Mouse (Mus musculus): ENCODE measurements around the gene Msh5. TPM values are rescaled to one million over a fixed set of nuclear protein-coding genes. Genes with fewer than 3 reads are reported as not detected.

Msh5 gene
- polyA plus RNA-seq (2012; rRNA removed) = 4.7 and 5.2 TPM in 2 replicates

DNA sequence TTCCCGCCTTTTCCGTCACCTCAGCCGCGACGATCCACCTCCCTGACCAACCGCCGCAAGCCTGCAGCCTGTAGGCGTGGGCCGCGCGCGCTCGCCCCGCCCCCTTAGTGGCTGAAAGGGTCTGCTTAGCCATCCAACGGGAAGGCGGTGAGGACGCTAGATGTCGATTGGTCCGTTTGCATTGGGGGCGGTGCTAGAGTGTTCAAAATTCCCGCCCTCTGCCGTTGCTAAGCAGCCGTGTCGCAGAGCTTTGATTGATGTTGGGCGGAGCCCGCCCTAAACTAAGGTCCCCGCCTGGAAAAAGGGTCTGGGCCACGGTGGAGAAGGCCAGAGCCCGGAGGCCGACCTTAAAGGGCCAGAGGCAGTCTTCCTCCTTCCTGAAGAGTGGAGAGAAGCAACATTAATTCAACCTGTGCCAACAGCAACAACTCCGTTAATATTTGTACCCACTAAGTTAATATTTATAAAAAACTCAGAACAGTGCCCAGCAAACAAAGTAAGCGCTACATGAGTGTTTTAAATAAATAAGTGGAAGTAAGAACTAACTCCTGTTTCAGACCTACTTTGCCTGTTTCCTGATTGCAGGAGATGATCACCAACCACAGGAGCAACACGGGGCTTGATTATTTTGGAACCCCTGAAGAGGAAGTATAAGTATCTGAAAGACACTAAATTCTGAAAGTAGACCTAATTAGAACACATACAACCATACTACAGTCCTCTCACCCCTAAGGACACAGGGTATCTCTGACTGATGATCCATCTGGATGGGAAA, at the start of gene Msh5:
TSS of gene Msh5 (minus strand) at position 65 of the 775 bp plus-strand sequence.
- no peak for DNase-seq (ENCODE audit: low read depth)

DNA sequence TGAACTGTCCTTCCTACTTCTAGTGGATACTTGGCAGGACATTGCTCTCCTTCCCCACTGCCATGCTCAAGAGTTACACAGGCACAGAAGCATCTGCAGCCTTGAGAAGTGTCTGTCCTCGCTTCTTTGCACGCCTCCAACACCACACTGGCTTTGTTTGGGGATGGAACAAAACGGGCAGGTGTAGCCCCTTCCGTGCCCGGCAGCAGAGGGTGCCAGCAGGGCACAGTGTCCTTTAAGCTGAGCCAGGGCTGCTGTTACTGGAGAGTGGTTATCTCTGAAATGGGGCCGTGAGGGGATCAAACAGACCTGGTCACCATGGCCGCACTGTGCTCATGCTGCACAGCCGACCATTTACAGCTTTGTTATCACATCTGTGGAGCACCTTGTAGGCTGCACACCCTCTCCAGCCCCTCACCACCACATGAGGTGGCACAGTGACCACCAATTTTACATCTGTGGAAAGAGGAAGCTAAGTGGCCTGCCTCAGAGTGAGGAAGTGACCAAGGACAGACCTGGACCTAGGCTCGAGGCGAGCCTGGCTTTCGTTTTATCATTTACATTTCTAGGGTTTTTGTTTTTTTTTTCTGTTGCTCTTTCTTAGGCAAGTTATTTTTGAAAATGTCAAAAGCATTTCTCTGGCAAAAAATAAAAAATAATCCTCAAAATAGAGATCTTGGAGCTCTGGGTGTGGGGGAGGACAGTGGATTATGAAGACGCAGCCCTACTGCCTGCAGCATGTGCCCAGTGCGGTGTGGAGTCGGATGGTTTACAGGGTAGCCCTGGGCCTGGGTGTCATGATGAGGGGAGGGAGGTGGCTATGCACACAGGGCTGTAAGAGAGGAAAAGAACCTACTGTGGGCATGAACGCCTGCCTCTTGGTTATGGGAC, 48.2 kb upstream of the Msh5 start:
- DNase-seq (ENCODE audit: low read depth) = no peak

- no peak for DNase-seq (ENCODE audit: low read depth)
Observed at GRCm38 (mm10) chr17:35092403-35093198, 46.1 kb upstream of the Msh5 start.

- DNase-seq (ENCODE audit: low read depth) = no peak
Observed at GRCm38 (mm10) chr17:35090166-35090932, 43.8 kb upstream of the Msh5 start.

DNA sequence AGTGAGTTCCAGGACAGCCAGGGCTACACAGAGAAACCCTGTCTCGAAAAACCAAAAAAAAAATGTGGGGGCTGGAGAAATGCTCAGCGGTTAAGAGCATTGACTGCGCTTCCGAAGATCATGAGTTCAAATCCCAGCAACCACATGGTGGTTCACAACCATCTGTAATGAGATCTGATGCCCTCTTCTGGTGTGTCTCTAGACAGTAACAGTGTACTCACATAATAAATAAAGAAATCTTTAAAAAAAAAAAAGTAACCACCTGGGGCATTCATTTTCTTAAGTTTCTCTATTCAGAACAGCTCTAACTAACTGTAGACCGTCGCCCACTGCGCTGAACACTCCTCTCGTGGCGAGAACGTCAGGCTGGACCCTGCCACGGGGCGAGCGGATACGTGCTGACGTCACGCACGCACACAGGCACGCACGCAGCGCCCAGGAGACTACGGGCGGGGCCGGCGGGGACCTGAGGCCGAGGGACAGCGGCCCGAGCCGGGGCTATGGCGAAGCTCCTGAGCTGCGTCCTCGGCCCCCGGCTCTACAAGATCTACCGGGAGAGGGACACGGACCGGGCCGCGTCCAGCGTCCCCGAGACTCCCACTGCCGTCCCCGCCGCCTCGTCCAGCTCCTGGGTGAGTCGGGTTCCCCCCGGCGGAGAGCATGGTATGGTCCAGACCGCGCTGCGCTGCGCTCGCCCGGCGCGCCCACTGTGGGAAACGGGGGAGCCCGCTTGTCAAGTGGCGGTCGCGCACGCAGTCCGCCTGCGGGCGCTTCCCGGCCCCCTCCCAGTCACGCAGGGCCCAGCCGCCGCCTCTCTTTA, 42.5 kb upstream of the Msh5 start, which contains the start of gene Abhd16a:
TSS of gene Abhd16a (plus strand) at position 439 of the 820 bp plus-strand sequence.
- peak; percentile 44 for DNase-seq (ENCODE audit: low read depth)

DNA sequence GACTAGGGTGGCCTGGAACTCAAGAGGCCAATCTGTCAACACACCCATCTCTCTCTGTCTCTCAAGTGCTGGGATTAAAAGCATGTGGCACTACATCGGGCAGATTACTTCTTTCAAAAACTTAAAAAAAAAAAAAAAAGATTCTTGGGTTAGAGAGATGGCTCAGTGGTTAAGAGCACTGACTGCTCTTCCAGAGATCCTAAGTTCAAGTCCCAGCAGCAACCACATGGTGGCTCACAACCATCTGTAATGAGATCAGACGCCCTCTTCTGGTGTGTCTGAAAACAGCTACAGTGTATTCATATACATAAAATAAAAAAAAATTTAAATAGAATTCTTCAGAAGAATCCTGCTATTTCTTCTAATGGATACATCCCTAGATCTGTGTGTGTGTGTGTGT, 41.6 kb upstream of the Msh5 start:
- DNase-seq (ENCODE audit: low read depth) = no peak

- no peak for DNase-seq (ENCODE audit: low read depth)
Observed at GRCm38 (mm10) chr17:35085208-35085865, 38.8 kb upstream of the Msh5 start, which contains the start of gene Ly6g6f. Gene Ly6g6f (minus strand): TSS chr17:35085610.

DNA sequence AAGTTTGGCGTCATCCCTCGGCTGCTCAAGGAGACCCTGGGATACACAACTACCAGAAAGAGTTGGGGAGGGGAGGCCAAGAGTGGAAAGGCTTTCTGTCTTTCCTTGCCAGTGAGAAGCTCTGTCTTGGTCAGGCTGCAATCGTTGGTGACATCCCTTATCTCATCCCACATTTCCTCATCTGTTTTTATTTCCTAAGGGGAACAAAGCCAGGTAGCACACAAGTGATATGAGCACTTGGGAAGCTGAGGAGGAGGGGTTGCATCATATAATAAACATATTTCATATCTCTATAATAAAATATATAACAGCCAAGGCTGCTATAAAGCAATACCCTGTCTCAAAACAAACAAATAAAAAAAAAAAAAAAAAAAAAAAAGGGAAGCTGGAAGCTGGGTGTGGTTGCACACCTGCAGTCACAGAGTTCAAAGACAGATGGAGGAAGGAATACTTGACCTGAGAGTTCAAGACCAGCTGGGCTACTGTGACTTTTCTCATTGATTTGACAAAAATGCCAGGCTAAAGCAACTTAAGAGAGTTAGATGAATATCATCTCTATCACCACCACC, 37.5 kb upstream of the Msh5 start:
- DNase-seq (ENCODE audit: low read depth) = no peak

DNA sequence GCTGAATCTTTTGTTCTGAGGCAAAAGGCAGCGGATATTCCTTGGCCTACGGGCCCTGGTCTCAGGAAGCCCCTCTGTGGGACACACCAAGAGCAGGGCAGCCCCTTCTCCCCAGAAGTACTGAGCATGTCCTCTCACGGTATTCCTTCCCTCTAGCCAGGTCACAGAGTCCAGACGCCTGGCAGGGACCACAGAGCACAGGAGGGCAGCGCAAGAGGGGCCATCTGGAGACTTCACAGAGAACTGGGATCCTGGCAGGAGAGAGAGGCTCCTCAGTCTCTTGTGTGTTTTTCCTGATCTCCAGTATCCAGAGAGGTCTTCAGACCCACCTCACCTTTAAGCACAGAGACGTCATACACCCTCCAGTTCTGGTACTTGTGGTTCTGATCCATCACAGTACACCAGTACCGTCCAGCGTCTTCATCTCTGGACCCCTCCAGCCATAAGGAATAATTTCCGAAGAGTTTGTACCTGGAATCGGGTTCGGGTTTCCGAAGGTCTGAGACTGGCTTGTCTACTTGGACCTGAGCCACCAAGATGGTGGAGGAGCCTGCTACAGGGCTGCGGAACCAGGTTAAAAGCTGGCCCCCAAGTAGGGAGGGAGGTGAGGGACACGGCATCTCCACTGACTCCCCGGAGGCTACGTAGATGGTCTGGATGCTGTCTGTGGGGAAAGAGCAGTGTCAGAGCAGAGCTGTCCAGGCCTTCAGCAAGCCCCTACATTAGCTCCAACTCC, 36.5 kb upstream of the Msh5 start:
- no peak for DNase-seq (ENCODE audit: low read depth)

- no peak for DNase-seq (ENCODE audit: low read depth)
Observed at GRCm38 (mm10) chr17:35080710-35081109, 34.2 kb upstream of the Msh5 start.

- no peak for DNase-seq (ENCODE audit: low read depth)
Observed at GRCm38 (mm10) chr17:35080248-35080647, 33.7 kb upstream of the Msh5 start.

- no peak for DNase-seq (ENCODE audit: low read depth)
Observed at GRCm38 (mm10) chr17:35079778-35080177, 33.2 kb upstream of the Msh5 start.

DNA sequence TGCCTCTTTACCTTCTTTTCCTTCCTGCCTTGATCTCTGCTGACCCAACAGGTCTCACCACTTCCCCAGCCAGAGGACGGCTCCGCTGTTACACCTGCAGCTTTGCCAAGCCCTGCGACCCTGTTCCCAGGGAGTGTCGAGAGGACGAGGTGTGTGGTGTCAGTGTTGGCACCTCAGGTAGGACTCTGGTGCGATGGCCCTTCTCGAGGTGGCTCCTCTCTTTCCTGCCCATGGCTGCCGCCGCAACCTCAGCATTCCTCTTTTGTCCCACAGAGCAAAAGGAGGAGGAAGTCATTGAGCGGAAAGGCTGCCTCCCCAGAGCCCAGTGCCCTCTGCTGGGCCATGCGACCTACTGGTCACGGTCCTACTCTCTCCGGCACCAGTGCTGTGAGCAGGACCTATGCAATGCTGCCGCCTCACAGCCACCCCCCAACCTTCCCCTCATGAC, 31.3 kb upstream of the Msh5 start, which contains the start of gene Ly6g6d:
TSS of gene Ly6g6d (minus strand) at position 280 of the 448 bp plus-strand sequence.
- DNase-seq (ENCODE audit: low read depth) = no peak

DNA sequence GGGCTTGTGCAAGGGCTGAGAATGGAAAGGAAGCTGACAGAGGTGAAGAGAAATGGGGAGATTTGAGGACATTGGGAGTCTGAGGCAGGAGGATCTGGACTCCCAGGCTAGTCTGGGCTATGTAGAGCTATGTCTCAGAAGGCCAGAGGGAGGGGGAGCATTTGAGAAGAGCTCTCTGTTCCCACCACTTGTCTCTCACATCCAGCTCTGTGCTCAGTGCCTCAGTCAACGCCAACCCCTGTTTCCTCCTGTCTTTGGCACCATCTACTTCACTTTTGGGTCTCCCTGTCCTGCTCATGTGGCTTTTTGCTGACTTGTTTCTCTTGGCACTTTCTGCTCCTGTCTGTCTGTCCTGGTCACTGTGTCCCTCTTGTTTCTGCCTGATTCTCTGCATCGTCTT, 30.7 kb upstream of the Msh5 start:
- no peak for DNase-seq (ENCODE audit: low read depth)

GRCm38 (mm10) chr17:35076507-35077176, 30.1 kb upstream of the Msh5 start, which contains the start of gene Ly6g6e:
Gene Ly6g6e (plus strand): TSS chr17:35076902.
- no peak for DNase-seq (ENCODE audit: low read depth)

DNA sequence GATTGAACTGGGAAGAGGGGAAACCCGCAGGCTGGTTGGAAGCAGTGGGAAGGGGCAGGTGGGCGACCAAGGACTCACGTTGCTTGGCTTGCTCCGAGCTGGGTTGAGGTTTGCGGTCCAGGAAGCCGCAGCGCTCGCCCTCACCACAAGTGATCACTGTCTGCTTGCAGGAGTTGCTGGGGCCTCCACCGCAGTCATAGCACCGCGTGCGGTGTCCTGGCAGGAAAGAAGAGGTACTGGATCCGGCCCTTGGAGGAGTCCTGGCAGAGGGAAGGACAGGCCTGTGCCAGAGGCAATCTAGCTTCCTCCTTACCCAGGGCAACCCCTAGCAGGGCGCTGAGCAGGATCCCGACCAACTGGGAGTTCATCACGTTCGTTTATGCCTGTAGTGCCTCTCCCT, 27.6 kb upstream of the Msh5 start:
- no peak for DNase-seq (ENCODE audit: low read depth)

GRCm38 (mm10) chr17:35071454-35071853, 24.9 kb upstream of the Msh5 start:
- DNase-seq (ENCODE audit: low read depth) = no peak

Data from gonadal fat pad, adult 2 months (tissue).